Mouse (Mus musculus) brain, embryonic 14.5 days (tissue): ENCODE measurements at regions not wholly inside any gene's neighbourhood (a gene's known extent, or its start where the extent isn't known, plus 50 kb on each side); places are given as distances from the start of the nearest gene placed in this dataset.

Source experiments
- CTCF ChIP-seq: fragments of 200-500 bp; IDR thresholded peaks from 2 replicates; pipeline ENCODE4 v1.5.1; 2012; ENCODE audit warnings: inconsistent platforms, mild to moderate bottlenecking, moderate library complexity, borderline replicate concordance; ENCODE audit not compliant: insufficient read depth, insufficient read length; ENCODE audit errors: extremely low read depth
- POLR2A ChIP-seq: fragments of 200-500 bp; IDR thresholded peaks from 2 replicates; pipeline ENCODE4 v1.6.1; 2012; ENCODE audit warnings: mild to moderate bottlenecking, inconsistent platforms, borderline replicate concordance; ENCODE audit not compliant: poor library complexity, insufficient read depth, insufficient read length, severe bottlenecking; ENCODE audit errors: extremely low read depth

DNA sequence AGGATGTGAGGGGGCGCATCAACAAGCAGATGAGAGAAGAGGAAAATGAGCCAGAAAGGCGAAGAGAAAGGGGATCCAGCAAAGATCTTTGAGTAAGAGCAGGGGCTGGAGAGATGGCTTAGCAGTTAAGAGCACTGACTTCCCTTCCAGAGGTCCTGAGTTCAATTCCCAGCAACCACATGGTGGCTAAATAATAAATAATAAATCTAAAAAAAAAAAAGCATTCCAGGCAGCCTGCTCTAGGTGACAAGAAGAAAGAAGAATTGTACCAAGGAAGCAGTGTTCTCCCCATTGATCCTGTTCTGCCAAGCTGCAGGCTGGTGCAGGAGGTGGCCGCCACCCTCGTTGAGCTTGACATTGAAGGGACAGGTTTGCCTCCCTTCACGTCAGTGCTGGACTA is 61.1 kb upstream of the Cp start:
- TF ChIP-seq CTCF = no peak
- no peak for TF ChIP-seq POLR2A
